Mouse (Mus musculus): ENCODE results near the gene Khsrp.

DNA sequence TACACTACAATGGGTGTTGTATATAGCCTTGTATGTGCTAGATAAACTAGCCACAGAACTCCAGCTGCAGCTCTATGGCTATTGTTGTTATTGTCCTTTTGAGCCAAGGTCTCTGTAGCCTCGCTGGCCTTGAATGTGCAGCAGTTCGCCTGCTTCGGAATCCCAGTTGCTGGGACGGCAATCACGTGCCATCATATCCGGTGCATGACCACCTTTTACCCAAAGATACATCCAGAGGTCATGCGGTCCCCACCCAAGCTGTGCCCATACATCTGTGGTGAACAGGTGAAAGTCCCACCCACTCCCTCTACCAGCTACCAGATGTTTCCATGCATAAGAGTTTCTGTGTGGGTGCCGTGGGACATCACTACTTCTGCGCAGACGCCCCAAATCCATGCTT, 29.7 kb upstream of the Khsrp start:
- no peak for TF ChIP-seq CTCF (IDR thresholded peaks at IDR 0.05; ENCODE audit: insufficient read depth, low read length)
- no peak for TF ChIP-seq POLR2A (IDR thresholded peaks at IDR 0.05; ENCODE audit: borderline replicate concordance, extremely low read depth, low read depth, low read length)

Measured in lung, adult 2 months (tissue).